Mouse (Mus musculus) urinary bladder, postnatal 10 days (tissue): ENCODE measurements around the gene Pnpla3.
"Not testable (repeated sequence)": the region's sequence is repeated elsewhere in the genome, so short reads cannot be mapped to it uniquely, and the experiment has no call there.

Experiments used
- DNase-seq: peaks from one replicate; pipeline ENCODE4 v3.0.0; 2022; ENCODE audit warnings: low spot score

Gene Pnpla3

GRCm38 (mm10) chr15:84167600-84167999 lies at the start of gene Pnpla3:
TSS of gene Pnpla3 (plus strand) at chr15:84167837.
- peak; percentile 69 for DNase-seq

GRCm38 (mm10) chr15:84120612-84121011 lies 47.0 kb upstream of the Pnpla3 start:
- no peak for DNase-seq

GRCm38 (mm10) chr15:84121036-84121435 lies 46.6 kb upstream of the Pnpla3 start:
- DNase-seq, result no peak

GRCm38 (mm10) chr15:84123075-84123474 lies 44.6 kb upstream of the Pnpla3 start, which contains the start of gene Pnpla5:
TSS of gene Pnpla5 (minus strand) at chr15:84123175.
- DNase-seq, result no peak

- no peak for DNase-seq
Measured at GRCm38 (mm10) chr15:84124086-84124485, 43.6 kb upstream of the Pnpla3 start.

- no peak for DNase-seq
Measured at GRCm38 (mm10) chr15:84126447-84126846, 41.2 kb upstream of the Pnpla3 start.

GRCm38 (mm10) chr15:84126871-84127270 lies 40.8 kb upstream of the Pnpla3 start:
- DNase-seq, result no peak

GRCm38 (mm10) chr15:84131096-84131786 lies 36.4 kb upstream of the Pnpla3 start:
- DNase-seq, result no peak

GRCm38 (mm10) chr15:84131971-84132370 lies 35.7 kb upstream of the Pnpla3 start:
- no peak for DNase-seq

- DNase-seq, result no peak
Measured at GRCm38 (mm10) chr15:84133440-84133839, 34.2 kb upstream of the Pnpla3 start.

GRCm38 (mm10) chr15:84135472-84135871 lies 32.2 kb upstream of the Pnpla3 start:
- DNase-seq, result no peak

GRCm38 (mm10) chr15:84136473-84137415 lies 30.9 kb upstream of the Pnpla3 start:
- DNase-seq, result no peak

GRCm38 (mm10) chr15:84139592-84140005 lies 28.0 kb upstream of the Pnpla3 start:
- no peak for DNase-seq

GRCm38 (mm10) chr15:84140109-84140508 lies 27.5 kb upstream of the Pnpla3 start:
- DNase-seq, result no peak

- no peak for DNase-seq
Measured at GRCm38 (mm10) chr15:84140929-84141328, 26.7 kb upstream of the Pnpla3 start.

- DNase-seq, result no peak
Measured at GRCm38 (mm10) chr15:84156158-84156557, 11.5 kb upstream of the Pnpla3 start.

- not testable (repeated sequence) for DNase-seq
Measured at GRCm38 (mm10) chr15:84157530-84157929, 10.1 kb upstream of the Pnpla3 start.

GRCm38 (mm10) chr15:84161871-84162270 lies 5.8 kb upstream of the Pnpla3 start:
- DNase-seq, result no peak

GRCm38 (mm10) chr15:84166818-84167217 lies 819 bp upstream of the Pnpla3 start:
- DNase-seq, result no peak

GRCm38 (mm10) chr15:84168170-84169161 lies 829 bp downstream of the Pnpla3 start:
- DNase-seq, result no peak

- DNase-seq, result no peak
Measured at GRCm38 (mm10) chr15:84169511-84169910, 1.9 kb downstream of the Pnpla3 start.

- no peak for DNase-seq
Measured at GRCm38 (mm10) chr15:84171166-84171565, 3.5 kb downstream of the Pnpla3 start.
